14 mouse cellular contexts compared by ENCODE assay signal in the genomic region with DNA sequence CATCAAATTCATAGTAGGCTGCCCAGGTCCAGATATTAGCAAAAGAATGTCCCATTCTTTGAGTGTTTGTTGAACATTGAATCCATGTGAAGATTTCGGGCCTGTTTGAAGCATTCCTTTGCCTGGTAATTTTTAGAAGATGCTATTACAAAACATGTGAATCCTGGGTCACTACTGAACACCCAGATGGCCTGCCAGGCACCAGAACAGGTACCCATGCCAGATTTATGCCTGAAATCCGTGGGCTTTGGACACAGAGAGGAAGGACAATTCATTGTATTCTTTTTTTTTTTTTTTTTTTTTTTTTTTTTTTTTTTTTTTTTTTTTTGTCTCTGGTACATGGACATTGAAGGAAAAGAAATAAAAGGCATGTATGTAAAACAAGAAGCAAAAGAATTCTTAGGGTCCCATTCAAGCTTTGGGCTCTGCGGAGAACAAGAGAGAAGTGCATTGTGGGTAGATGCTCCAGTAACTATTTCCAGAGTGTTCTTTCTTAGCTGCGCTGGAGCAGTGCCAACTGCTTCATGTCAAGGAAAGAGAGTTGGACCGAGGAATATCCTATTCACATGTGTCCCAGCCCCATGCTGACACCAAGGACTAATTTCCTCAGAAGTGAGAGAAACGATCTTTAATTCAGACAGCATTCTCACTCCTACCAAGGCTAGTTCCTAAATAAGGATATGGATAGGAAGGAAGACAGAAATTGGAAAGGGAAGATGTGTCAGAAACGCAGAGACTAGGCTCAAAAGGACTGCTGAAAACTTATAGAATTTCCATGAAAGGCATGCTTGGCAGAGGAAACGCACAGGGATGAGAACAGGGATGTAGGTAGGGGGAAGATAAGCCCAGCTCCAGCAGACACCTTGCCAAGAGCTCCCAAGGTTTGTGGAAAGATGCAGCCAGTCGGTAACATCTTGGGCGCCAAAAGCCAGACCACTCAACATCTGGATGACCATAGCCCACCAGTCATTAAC.
A peak's percentile ranks its signal among the peaks of the same experiment; 100 is the strongest.
DNase-seq lines count a peak whose midpoint lies in the region; ATAC-seq and TF ChIP-seq lines count a peak whose summit lies in the region.
"Had no signal": no experiment of that assay in that cellular context is flagged by ENCODE, and none has a peak within 500 bp of the region (broad histone marks: within the 10 kb centered on the region; RNA-seq: fewer than 3 reads in every experiment).

No protein-coding gene starts in this region.

- WGBS in heart, adult 2 months: 70% methylated on average over 10 of the region's 10 CpGs

- H3K79me2 ChIP-seq in heart, adult 2 months (replicated peaks; ENCODE audit: control insufficient read depth, insufficient read depth, low read length): no peaks in the 10 kb centered on the region

- no peaks in the 10 kb centered on the region for H3K4me1 ChIP-seq in heart, adult 2 months (ENCODE audit: control insufficient read depth, insufficient read depth, low read length)
- H3K4me1 ChIP-seq: embryonic facial prominence, embryonic 13.5 days; liver, embryonic 13.5 days had no signal

- TF ChIP-seq POLR2A in heart, adult 2 months (IDR thresholded peaks at IDR 0.05; ENCODE audit: insufficient read depth, low read depth, low read length): no peak

- TF ChIP-seq EP300 in heart, adult 2 months (IDR thresholded peaks at IDR 0.05; ENCODE audit: insufficient read depth, low read depth, low read length): no peak

- H3K9ac ChIP-seq in heart, adult 2 months (ENCODE audit: low read depth, low read length): no peak overlapping the region
- H3K9ac ChIP-seq: embryonic facial prominence, embryonic 13.5 days; liver, embryonic 13.5 days had no signal

- H3K27me3 ChIP-seq in heart, adult 2 months (ENCODE audit: control insufficient read depth, insufficient read depth, low read length): no peaks in the 10 kb centered on the region
- H3K27me3 ChIP-seq: embryonic facial prominence, embryonic 13.5 days; liver, embryonic 13.5 days had no signal

- TF ChIP-seq CTCF in heart, adult 2 months (IDR thresholded peaks at IDR 0.05): no peak

- no peak for ATAC-seq in inflammation-experienced regulatory T-cells, adult 6 months
- ATAC-seq: hindbrain, embryonic 16.5 days had no signal

- H3K36me3 ChIP-seq in heart, adult 2 months (ENCODE audit: control insufficient read depth, insufficient read depth, low read length): no peaks in the 10 kb centered on the region
- H3K36me3 ChIP-seq: embryonic facial prominence, embryonic 13.5 days; G1E; liver, embryonic 13.5 days had no signal

- peak; percentile 21 for DNase-seq in heart, adult 11 months
- no peak for DNase-seq in heart, adult 2 months
- peak; percentile 78 for DNase-seq in brain, adult 2 months (ENCODE audit: low read depth, low spot score)
- peak; percentile 58 for DNase-seq in cerebellum, adult 9-10 months
- DNase-seq in left cerebral cortex, postnatal 36 days (ENCODE audit: low spot score in 2 of 2): peak; percentile 39 to 47
- DNase-seq in ovary, postnatal 10 days (ENCODE audit: low spot score): no peak
- DNase-seq: adrenal gland, adult 2 months; heart, postnatal 14 days; kidney, adult 8-10 months; liver, embryonic 13.5 days had no signal

- H3K27ac ChIP-seq in heart, adult 2 months: no peak overlapping the region
- H3K27ac ChIP-seq: embryonic facial prominence, embryonic 13.5 days; liver, embryonic 13.5 days had no signal

- intact Hi-C loops in heart, adult 2 months (cut with DNase I): loop anchor here (10.0 kb wide), 1 partner anchor 109 kb away; a partner anchor contains a TSS
- intact Hi-C loops in left cerebral cortex, postnatal 36 days (cut with DNase I): no loop called here

- H3K4me3 ChIP-seq in heart, adult 2 months: no peak overlapping the region
- H3K4me3 ChIP-seq: embryonic facial prominence, embryonic 13.5 days; liver, embryonic 13.5 days had no signal

Comparison
In these comparisons a context has a peak if more than half of its experiments do, and no peak if none do; other contexts are left out.
1. DNase-seq: peak in heart, adult 11 months (single experiment), brain, adult 2 months (single experiment), cerebellum, adult 9-10 months (single experiment) and left cerebral cortex, postnatal 36 days (2 of 2); none in heart, adult 2 months (0 of 2) and ovary, postnatal 10 days (single experiment).